Mouse (Mus musculus) splenic B cell, adult 2 months (primary cell): ENCODE measurements around the gene Oat.

Experiments used
- DNase-seq: peaks from one replicate; pipeline ENCODE4 v3.0.0-alpha.2; 2011; ENCODE audit warnings: low read depth, low spot score
- H3K27me3 ChIP-seq: 2 replicates; pipeline ENCODE4 v1.6.1; 2012; ENCODE audit warnings: mild to moderate bottlenecking, low read length, moderate library complexity, mixed read lengths; ENCODE audit not compliant: control insufficient read depth, poor library complexity, insufficient read depth, severe bottlenecking
- H3K36me3 ChIP-seq: 2 replicates; pipeline ENCODE4 v1.6.1; 2012; ENCODE audit warnings: mild to moderate bottlenecking, low read length, moderate library complexity, mixed read lengths; ENCODE audit not compliant: control insufficient read depth, poor library complexity, insufficient read depth, severe bottlenecking

The Oat gene

GRCm38 (mm10) chr7:132573205-132573604 lies 3.0 kb downstream of the Oat start:
- Histone ChIP-seq H3K27me3 (no peaks in the 10 kb centered on the region), H3K36me3 (no peaks in the 10 kb centered on the region; the same call in 1 of the 2 replicates)
- no peak for DNase-seq

DNA sequence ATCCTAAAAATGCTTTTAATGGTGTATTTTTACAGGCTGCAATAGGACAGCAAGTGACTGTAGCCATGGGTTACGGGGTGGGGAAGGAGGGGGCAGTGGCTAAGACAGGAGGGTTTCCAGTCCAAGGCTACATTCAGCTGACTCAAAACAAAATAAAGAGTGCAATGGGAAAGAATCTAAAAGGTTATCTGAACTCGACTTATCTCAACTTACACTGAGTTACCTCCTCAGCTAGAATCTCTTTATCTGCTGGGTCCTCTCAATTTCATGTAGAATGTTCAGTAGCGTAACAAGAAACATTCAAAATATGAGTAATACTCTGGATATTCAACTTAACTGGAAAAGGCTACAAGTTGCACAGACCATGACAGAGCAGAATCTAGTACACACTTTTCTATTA lies 3.5 kb downstream of the Oat start:
- Histone ChIP-seq H3K36me3 (no peaks in the 10 kb centered on the region; the same call in 1 of the 2 replicates), H3K27me3 (no peaks in the 10 kb centered on the region)
- no peak for DNase-seq

GRCm38 (mm10) chr7:132571481-132571880 lies 4.7 kb downstream of the Oat start:
- Histone ChIP-seq H3K36me3 (peaks cover 6% of the 10 kb centered on the region; the same call in 1 of the 2 replicates), H3K27me3 (no peaks in the 10 kb centered on the region)
- no peak for DNase-seq

DNA sequence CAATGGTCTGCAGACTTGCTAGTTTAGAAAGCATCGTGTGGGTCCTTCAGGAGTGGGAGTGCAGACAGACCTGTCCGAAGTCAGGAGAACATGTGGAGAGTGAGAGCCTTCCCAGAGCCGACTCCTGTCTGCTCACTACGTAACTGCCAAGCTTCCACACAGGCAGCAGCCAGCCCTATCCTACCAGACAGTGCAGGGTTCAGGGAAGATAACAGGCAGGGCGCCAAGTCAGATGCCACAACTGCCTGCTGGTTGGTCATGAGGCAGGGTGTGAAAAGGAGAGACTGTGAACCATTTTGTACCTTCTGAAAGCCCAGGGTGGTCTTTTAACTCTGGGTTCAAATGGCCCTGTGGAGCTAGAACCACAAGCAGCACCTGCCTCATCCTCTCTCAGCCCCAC lies 6.1 kb downstream of the Oat start:
- Histone ChIP-seq H3K27me3 (no peaks in the 10 kb centered on the region), H3K36me3 (peaks cover 11% of the 10 kb centered on the region; the same call in 1 of the 2 replicates)
- DNase-seq, result no peak

DNA sequence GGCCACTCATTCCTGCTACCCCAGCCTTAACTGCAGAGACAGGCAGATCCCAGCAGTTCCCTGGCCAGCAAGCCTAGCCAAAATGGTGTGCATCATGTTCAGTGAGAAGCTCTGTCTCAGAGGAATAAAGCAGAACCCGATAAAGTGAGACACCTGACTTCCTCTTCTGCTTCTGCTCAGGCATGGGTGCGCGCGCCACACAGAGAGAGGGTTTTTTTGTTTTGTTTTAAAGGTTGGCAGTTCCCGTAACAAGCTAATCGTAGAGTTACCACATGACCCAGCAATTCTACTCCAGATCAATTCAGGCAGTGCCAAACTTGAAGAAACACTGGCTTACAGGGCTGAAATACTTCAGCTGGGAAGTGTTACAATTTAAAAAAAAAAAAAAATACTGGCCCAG lies 7.4 kb downstream of the Oat start:
- DNase-seq, result peak; percentile 86
- Histone ChIP-seq H3K36me3 (peaks cover 11% of the 10 kb centered on the region; the same call in 1 of the 2 replicates), H3K27me3 (no peaks in the 10 kb centered on the region)

GRCm38 (mm10) chr7:132565831-132566230 lies 10.4 kb downstream of the Oat start:
- no peak for DNase-seq
- H3K27me3 ChIP-seq, result no peaks in the 10 kb centered on the region

DNA sequence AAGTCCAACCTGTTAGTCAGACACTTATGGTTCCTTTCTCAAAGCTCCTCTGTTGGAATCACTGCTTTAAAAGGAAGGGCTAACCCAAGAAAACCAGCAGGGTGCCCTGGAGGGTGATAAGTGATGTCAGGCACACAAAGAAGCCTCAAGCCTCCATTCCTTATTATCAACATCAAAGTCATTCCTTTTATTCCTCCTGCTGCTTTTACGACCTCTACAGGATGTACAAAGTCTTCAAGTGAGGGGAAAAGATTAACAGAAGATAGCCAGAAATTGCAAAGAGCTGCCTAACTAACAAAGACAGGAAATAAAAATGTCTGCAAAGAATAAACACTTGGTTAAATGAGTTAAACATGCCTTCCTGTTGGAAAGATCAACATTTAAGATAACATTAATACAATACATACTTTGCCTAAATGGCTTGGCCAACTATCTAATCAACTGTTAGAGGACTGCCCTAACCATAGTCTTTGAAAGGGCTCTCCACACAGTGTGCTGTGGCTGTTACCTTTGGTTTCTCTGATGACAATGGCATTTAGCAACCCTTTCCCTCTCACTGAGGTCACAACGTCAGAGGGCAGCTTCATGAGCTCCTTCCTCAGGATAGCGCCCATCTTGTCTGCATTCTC lies 16.9 kb downstream of the Oat start:
- Histone ChIP-seq H3K36me3 (peaks cover 32% of the 10 kb centered on the region), H3K27me3 (no peaks in the 10 kb centered on the region)
- no peak for DNase-seq

More at GRCm38 (mm10) chr7:132565831-132566230, 10.4 kb downstream of the Oat start:
- peaks cover 28% of the 10 kb centered on the region for H3K36me3 ChIP-seq

GRCm38 (mm10) chr7:132558141-132558736 lies 18.0 kb downstream of the Oat start:
- no peak for DNase-seq
- H3K27me3 ChIP-seq, result no peaks in the 10 kb centered on the region
- peaks cover 27% of the 10 kb centered on the region for H3K36me3 ChIP-seq

DNA sequence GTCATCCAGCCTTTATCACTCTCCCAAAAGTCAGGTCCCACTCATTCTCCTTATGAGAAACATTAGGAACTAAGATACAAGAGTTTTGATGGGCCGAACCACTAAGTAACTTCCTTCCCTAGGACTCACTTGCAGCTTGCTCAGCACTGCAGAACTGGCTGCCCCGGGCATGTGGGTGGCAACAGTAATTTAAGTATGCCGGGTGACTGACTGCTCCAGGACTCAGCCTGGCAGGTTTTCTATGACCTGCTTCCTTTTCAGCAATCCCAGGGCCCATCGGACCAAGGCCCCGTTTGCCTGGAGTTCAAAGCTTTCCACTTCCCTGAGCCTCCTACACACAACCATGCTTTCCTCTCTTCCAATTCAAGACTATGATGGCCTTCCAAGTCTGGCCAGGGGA lies 19.6 kb downstream of the Oat start:
- no peaks in the 10 kb centered on the region for H3K27me3 ChIP-seq
- no peak for DNase-seq
- peaks cover 19% of the 10 kb centered on the region for H3K36me3 ChIP-seq

GRCm38 (mm10) chr7:132555911-132556310 lies 20.3 kb downstream of the Oat start:
- DNase-seq, result no peak
- Histone ChIP-seq H3K36me3 (peaks cover 14% of the 10 kb centered on the region), H3K27me3 (no peaks in the 10 kb centered on the region)

- Histone ChIP-seq H3K36me3 (peaks cover 10% of the 10 kb centered on the region; the same call in 1 of the 2 replicates), H3K27me3 (no peaks in the 10 kb centered on the region)
- DNase-seq, result no peak
Measured at GRCm38 (mm10) chr7:132554091-132554490, 22.1 kb downstream of the Oat start.

GRCm38 (mm10) chr7:132551351-132552126 lies 24.7 kb downstream of the Oat start:
- DNase-seq, result peak; percentile 95
- no peaks in the 10 kb centered on the region for H3K36me3 ChIP-seq
- no peaks in the 10 kb centered on the region for H3K27me3 ChIP-seq

DNA sequence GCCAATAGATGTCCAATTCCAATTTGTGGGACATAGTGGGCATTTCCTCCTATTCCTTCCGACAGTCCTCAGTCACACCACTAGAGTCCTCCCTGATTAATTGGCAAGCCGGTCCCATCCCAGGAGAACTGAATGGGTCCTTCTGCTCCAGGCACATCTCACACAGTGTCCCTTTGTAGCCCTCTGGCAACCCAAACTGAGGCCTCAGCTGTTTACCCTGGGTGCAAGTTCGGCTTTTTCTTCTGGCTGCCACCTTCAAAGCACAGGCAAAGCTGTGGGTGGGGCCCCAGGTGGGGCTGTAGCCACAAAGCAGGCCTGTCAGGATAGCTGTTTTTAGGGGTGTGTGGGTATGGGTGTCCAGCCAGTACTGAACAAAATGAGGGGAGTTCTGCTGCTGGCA lies 29.1 kb downstream of the Oat start:
- no peak for DNase-seq
- Histone ChIP-seq H3K27me3 (no peaks in the 10 kb centered on the region), H3K36me3 (no peaks in the 10 kb centered on the region)

GRCm38 (mm10) chr7:132542427-132542826 lies 33.8 kb downstream of the Oat start:
- no peak for DNase-seq
- Histone ChIP-seq H3K27me3 (no peaks in the 10 kb centered on the region), H3K36me3 (no peaks in the 10 kb centered on the region)

DNA sequence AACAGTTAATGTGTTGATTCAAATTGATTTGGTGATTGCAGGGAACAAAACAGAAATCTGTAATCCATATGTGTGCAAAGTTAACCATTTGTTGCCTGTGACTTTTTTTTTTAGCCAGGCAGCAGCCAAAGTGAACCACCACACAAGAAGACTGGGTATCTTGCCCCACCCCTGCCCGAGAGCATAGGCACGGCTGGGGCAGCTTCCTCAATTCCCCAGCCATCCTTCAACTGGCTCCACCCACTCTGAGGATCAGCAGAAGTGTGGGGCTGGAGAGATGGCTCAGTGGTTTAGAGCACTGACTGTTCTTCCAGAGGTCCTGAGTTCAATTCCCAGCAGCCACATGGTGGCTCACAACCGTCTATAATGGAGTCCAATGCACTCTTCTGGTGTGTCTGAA lies 34.6 kb downstream of the Oat start:
- Histone ChIP-seq H3K36me3 (no peaks in the 10 kb centered on the region), H3K27me3 (no peaks in the 10 kb centered on the region)
- no peak for DNase-seq
